Mouse (Mus musculus) intestine, embryonic 14.5 days (tissue): ENCODE measurements around the gene Hs1bp3. TPM values are rescaled to one million over a fixed set of nuclear protein-coding genes. Genes with fewer than 3 reads are reported as not detected.
A peak's percentile ranks its signal among the peaks of the same experiment; 100 is the strongest.

Source experiments
- ATAC-seq: fragments of 200-750 bp; cut with Nextera tagmentation; replicated peaks from 2 replicates; pipeline ENCODE4 v1.8.0; 2017; ENCODE audit warnings: low read depth, moderate number of reproducible peaks, moderate TSS enrichment, moderate library complexity; ENCODE audit not compliant: low FRiP score, low TSS enrichment
- DNase-seq: peaks from one replicate; pipeline ENCODE4 v3.0.0-alpha.2; 2018; ENCODE audit warnings: low spot score
- H3K27ac ChIP-seq: fragments of 300-500 bp; sonication (generic); 2 replicates; pipeline ENCODE4 v1.5.1; 2014; ENCODE audit warnings: low read depth, mild to moderate bottlenecking, control low read depth
- H3K27me3 ChIP-seq: fragments of 300-500 bp; sonication (generic); replicated peaks from 2 replicates; pipeline ENCODE4 v1.6.1; 2014; ENCODE audit warnings: low read length, control low read depth; ENCODE audit not compliant: control insufficient read depth, insufficient read depth
- H3K36me3 ChIP-seq: fragments of 300-500 bp; sonication (generic); 2 replicates; pipeline ENCODE4 v1.6.1; 2014; ENCODE audit warnings: low read length, control low read depth; ENCODE audit not compliant: control insufficient read depth, insufficient read depth
- H3K4me1 ChIP-seq: fragments of 300-500 bp; sonication (generic); replicated peaks from 2 replicates; pipeline ENCODE4 v1.6.1; 2014; ENCODE audit warnings: low read length, control low read depth, mixed read lengths; ENCODE audit not compliant: control insufficient read depth, insufficient read depth
- H3K4me2 ChIP-seq: fragments of 300-500 bp; sonication (generic); 2 replicates; pipeline ENCODE4 v1.6.1; 2014; ENCODE audit warnings: low read length
- H3K4me3 ChIP-seq: fragments of 300-500 bp; sonication (generic); 2 replicates; pipeline ENCODE4 v1.5.1; 2014; ENCODE audit warnings: low read depth, low read length, control low read depth, mixed read lengths
- H3K9ac ChIP-seq: fragments of 300-500 bp; sonication (generic); 2 replicates; pipeline ENCODE4 v1.6.1; 2014; ENCODE audit warnings: mild to moderate bottlenecking, low read length
- H3K9me3 ChIP-seq: fragments of 300-500 bp; sonication (generic); 2 replicates; pipeline ENCODE4 v1.6.1; 2016; ENCODE audit warnings: low read length, control low read depth; ENCODE audit not compliant: control insufficient read depth
- WGBS: fragments of 180-500 bp; shearing (Covaris S2); extraction: QIAGEN DNeasy Blood & Tissue Kit; methylation state at CpG from one replicate; pipeline ENCODE4 v1.1.7; 2014; 5-methylcytosine and 5-hydroxymethylcytosine counted together
- polyA plus RNA-seq: library from polyadenylated mRNA; unstranded; fragments of >200 nt; fragmentation: Nextera tagmentation; extraction: Ambion mirVana; gene quantifications from 2 replicates; pipeline ENCODE4 v1.2.1, GENCODE M21; 2014

Hs1bp3 gene
- polyA plus RNA-seq, 1 experiment from 2014 or later: 15.4 TPM

- Histone ChIP-seq H3K27me3 (no peaks in the 10 kb centered on the region), H3K4me3 (no peak overlapping the region), H3K36me3 (no peaks in the 10 kb centered on the region), H3K4me2 (no peak overlapping the region), H3K9ac (no peak overlapping the region), H3K4me1 (no peaks in the 10 kb centered on the region), H3K9me3 (no peaks in the 10 kb centered on the region), H3K27ac (no peak overlapping the region)
- ATAC-seq: no peak
- WGBS: 50% methylated on average over 3 of the region's 3 CpGs
- DNase-seq: no peak
These were observed 53.5 kb downstream of the Hs1bp3 start for GRCm38 (mm10) chr12:8366688-8367087.

- Histone ChIP-seq H3K9me3 (no peaks in the 10 kb centered on the region), H3K36me3 (no peaks in the 10 kb centered on the region), H3K4me2 (no peak overlapping the region), H3K4me3 (no peak overlapping the region), H3K27ac (peak overlapping the region; percentile 54; the same call in 1 of the 2 replicates), H3K27me3 (no peaks in the 10 kb centered on the region), H3K4me1 (peaks cover 9% of the 10 kb centered on the region; the same call in 1 of the 2 replicates), H3K9ac (no peak overlapping the region)
- peak; percentile 89 for ATAC-seq
- WGBS: 48% methylated on average over 5 of the region's 5 CpGs
- no peak for DNase-seq
These were observed 58.7 kb downstream of the Hs1bp3 start for GRCm38 (mm10) chr12:8371746-8372510.

- H3K4me2 ChIP-seq: no peak overlapping the region
- ATAC-seq (no peak), DNase-seq (no peak)
- H3K4me1 ChIP-seq: peaks cover 9% of the 10 kb centered on the region; the same call in 1 of the 2 replicates
- no peak overlapping the region for H3K9ac ChIP-seq
- no peaks in the 10 kb centered on the region for H3K27me3 ChIP-seq
- no peaks in the 10 kb centered on the region for H3K36me3 ChIP-seq
- H3K27ac ChIP-seq: peak overlapping the region; percentile 54; the same call in 1 of the 2 replicates
- no peak overlapping the region for H3K4me3 ChIP-seq
- 71% methylated on average over 7 of the region's 7 CpGs for WGBS
- no peaks in the 10 kb centered on the region for H3K9me3 ChIP-seq
These were observed 59.4 kb downstream of the Hs1bp3 start for GRCm38 (mm10) chr12:8372511-8373180.

- WGBS: 82% methylated on average over 5 of the region's 5 CpGs
- no peak overlapping the region for H3K4me3 ChIP-seq
These were observed 60.5 kb downstream of the Hs1bp3 start for GRCm38 (mm10) chr12:8373741-8374140.

DNA sequence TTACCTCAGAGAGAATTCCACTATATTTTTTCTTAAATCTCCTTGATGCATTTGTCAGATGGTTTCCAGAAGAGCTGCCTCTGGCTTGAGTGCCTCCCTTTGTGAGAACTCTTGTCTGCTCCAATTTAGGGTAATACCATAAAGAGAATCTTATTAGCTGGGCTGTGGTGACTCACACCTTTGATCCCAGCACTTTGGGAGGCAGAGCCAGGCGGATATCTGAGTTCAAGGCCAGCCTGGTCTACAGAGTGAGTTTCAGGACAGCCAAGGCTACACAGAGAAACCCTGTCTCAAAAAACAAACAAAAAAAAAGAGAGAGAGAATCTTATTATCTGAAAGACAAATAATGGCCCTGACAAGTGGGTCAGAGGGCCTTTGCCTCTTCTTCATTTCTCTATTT, 63.9 kb downstream of the Hs1bp3 start:
- ATAC-seq: no peak
- no peaks in the 10 kb centered on the region for H3K27me3 ChIP-seq
- no peaks in the 10 kb centered on the region for H3K9me3 ChIP-seq
- no peak overlapping the region for H3K27ac ChIP-seq
- H3K36me3 ChIP-seq: no peaks in the 10 kb centered on the region
- H3K4me2 ChIP-seq: no peak overlapping the region
- no peak overlapping the region for H3K9ac ChIP-seq
- WGBS: 87% methylated on average over 1 of the region's 1 CpGs
- no peak overlapping the region for H3K4me3 ChIP-seq
- DNase-seq: no peak
- peaks cover 8% of the 10 kb centered on the region for H3K4me1 ChIP-seq

More at GRCm38 (mm10) chr12:8373741-8374140, 60.5 kb downstream of the Hs1bp3 start:
- Histone ChIP-seq H3K36me3 (no peaks in the 10 kb centered on the region), H3K27ac (no peak overlapping the region), H3K4me1 (peaks cover 9% of the 10 kb centered on the region; the same call in 1 of the 2 replicates), H3K4me2 (no peak overlapping the region), H3K27me3 (no peaks in the 10 kb centered on the region), H3K9ac (no peak overlapping the region), H3K9me3 (no peaks in the 10 kb centered on the region)
- DNase-seq (no peak), ATAC-seq (no peak)

GRCm38 (mm10) chr12:8377955-8378620, 64.9 kb downstream of the Hs1bp3 start:
- H3K36me3 ChIP-seq: no peaks in the 10 kb centered on the region
- WGBS: 78% methylated on average over 9 of the region's 9 CpGs
- no peak overlapping the region for H3K4me3 ChIP-seq
- H3K4me1 ChIP-seq: peaks cover 3% of the 10 kb centered on the region; the same call in 1 of the 2 replicates
- H3K9me3 ChIP-seq: no peaks in the 10 kb centered on the region
- ATAC-seq (no peak), DNase-seq (no peak)
- no peak overlapping the region for H3K9ac ChIP-seq
- H3K27me3 ChIP-seq: no peaks in the 10 kb centered on the region
- H3K27ac ChIP-seq: no peak overlapping the region
- no peak overlapping the region for H3K4me2 ChIP-seq

DNA sequence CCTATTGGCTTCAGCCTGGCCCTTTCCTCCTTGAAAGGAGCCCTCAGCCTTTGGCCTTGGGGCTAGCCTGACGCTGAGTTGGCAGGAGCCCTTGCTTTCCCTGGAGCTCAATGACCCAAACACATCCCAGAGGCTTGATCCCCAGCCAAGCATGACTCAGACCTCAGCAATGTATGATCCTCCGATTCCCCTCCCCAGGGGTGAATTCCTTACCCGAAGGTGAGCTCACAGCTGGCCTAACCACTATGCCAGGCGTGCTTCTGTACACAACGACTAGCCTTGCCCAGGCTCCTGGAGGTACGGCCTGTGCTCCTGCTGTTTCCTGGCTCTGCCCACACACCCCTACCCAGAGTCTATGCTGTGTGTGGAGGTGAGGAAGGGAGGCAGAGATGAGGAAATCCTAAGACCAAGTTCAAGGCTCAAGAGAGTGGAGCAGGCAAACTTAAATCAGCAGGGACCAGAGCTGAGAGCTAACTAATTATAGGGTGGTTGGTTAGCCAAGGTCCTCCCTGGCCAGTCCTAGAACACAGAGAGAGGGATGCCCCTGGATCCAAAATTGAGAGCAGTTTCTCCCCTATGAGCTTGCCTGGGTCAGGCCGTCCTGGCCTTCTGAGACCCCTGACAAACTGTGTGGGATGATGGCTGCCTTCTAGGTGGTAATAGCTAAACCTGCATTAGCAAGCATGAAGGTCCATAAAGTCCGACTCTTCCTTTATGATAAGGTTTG, 66.7 kb downstream of the Hs1bp3 start:
- 42% methylated on average over 8 of the region's 8 CpGs for WGBS
- Histone ChIP-seq H3K9ac (no peak overlapping the region), H3K4me3 (no peak overlapping the region), H3K27ac (no peak overlapping the region), H3K27me3 (no peaks in the 10 kb centered on the region), H3K4me1 (peaks cover 3% of the 10 kb centered on the region; the same call in 1 of the 2 replicates), H3K9me3 (no peaks in the 10 kb centered on the region), H3K36me3 (no peaks in the 10 kb centered on the region), H3K4me2 (no peak overlapping the region)
- ATAC-seq (peak; percentile 74), DNase-seq (no peak)

- 74% methylated on average over 9 of the region's 9 CpGs for WGBS
- H3K27me3 ChIP-seq: no peaks in the 10 kb centered on the region
- no peak overlapping the region for H3K27ac ChIP-seq
- DNase-seq: no peak
- H3K36me3 ChIP-seq: no peaks in the 10 kb centered on the region
- H3K9ac ChIP-seq: no peak overlapping the region
- H3K4me1 ChIP-seq: peaks cover 4% of the 10 kb centered on the region
- H3K4me3 ChIP-seq: no peak overlapping the region
- no peak overlapping the region for H3K4me2 ChIP-seq
- ATAC-seq: no peak
- no peaks in the 10 kb centered on the region for H3K9me3 ChIP-seq
These were observed 67.7 kb downstream of the Hs1bp3 start for GRCm38 (mm10) chr12:8380944-8381343.
